Mouse (Mus musculus): Measurements from ENCODE around the gene Ccna2.

DNA sequence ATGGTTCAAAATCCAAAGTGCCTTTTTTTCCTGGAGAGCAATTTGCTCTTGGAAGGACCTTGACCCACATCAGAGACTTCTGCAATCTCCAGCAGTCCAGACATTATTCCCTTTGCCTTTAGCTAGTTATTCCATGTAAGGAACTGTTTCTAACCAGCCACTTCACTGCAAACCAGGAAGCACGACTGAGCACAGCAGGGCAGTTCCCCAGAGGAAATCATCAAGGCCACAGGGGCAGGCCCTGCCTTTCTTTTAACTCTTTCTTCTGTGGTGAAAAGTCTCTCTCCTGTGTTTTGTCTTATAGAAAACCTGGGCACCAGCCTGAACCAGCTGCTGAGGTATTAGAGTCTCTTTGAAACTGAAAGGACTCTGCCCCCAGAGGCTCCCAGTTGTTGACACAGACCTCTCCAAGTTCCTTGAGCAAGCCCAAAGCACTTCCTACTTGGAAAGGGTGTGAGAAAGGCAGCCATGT is 38.7 kb downstream of the Ccna2 start:
- no peak for TF ChIP-seq CTCF (IDR thresholded peaks at IDR 0.05; ENCODE audit: control insufficient read depth, insufficient read depth, low read length)
- no peak for TF ChIP-seq POLR2A (IDR thresholded peaks at IDR 0.05; ENCODE audit: borderline replicate concordance, control insufficient read depth, low read depth, low read length)

Data from bone marrow, adult 2 months (tissue).